In genomic region chr15:98791771-98792170, GRCm38 (mm10) we compare ENCODE assay signal across 10 mouse cellular contexts. TPM values are rescaled to one million over a fixed set of nuclear protein-coding genes. Genes with fewer than 3 reads are reported as not detected.
A peak's percentile ranks its signal among the peaks of the same experiment; 100 is the strongest.
DNase-seq lines count a peak whose midpoint lies in the region; ATAC-seq and TF ChIP-seq lines count a peak whose summit lies in the region.
"Had no signal": no experiment of that assay in that cellular context is flagged by ENCODE, and none has a peak within 500 bp of the region (broad histone marks: within the 10 kb centered on the region; RNA-seq: fewer than 3 reads in every experiment).

No protein-coding gene starts in this region.

- H3K36me3 ChIP-seq in forebrain, embryonic 10.5 days (replicated peaks) = no peaks in the 10 kb centered on the region
- no peaks in the 10 kb centered on the region for H3K36me3 ChIP-seq in forebrain, postnatal 0 days (ENCODE audit: insufficient read depth)
- H3K36me3 ChIP-seq in liver, postnatal 0 days (replicated peaks; ENCODE audit: insufficient read depth, low read length) = no peaks in the 10 kb centered on the region
- H3K36me3 ChIP-seq in liver, embryonic 12.5 days = no peaks in the 10 kb centered on the region
- no peaks in the 10 kb centered on the region for H3K36me3 ChIP-seq in hindbrain, postnatal 0 days (ENCODE audit: insufficient read depth, low read length)
- H3K36me3 ChIP-seq in small intestine, adult 2 months (ENCODE audit: control insufficient read depth, insufficient read depth, low read length) = no peaks in the 10 kb centered on the region

- H3K27me3 ChIP-seq in forebrain, embryonic 10.5 days (ENCODE audit: poor library complexity, severe bottlenecking) = peaks cover 100% of the 10 kb centered on the region
- peaks cover 87% of the 10 kb centered on the region for H3K27me3 ChIP-seq in forebrain, postnatal 0 days (ENCODE audit: insufficient read depth, low read length)
- peaks cover 94% of the 10 kb centered on the region for H3K27me3 ChIP-seq in liver, postnatal 0 days (ENCODE audit: insufficient read depth, low read length)
- H3K27me3 ChIP-seq in liver, embryonic 12.5 days (replicated peaks) = peaks cover 100% of the 10 kb centered on the region
- H3K27me3 ChIP-seq in hindbrain, postnatal 0 days (ENCODE audit: insufficient read depth, low read length) = peaks cover 83% of the 10 kb centered on the region
- H3K27me3 ChIP-seq in small intestine, adult 2 months (ENCODE audit: control insufficient read depth, insufficient read depth, low read length) = peaks cover 71% of the 10 kb centered on the region

- TF ChIP-seq POLR2A in small intestine, adult 2 months (IDR thresholded peaks at IDR 0.05; ENCODE audit: low read depth, low read length) = no peak

- H3K4me3 ChIP-seq in forebrain, embryonic 10.5 days = peak overlapping the region; percentile 15; the same call in 1 of the 2 replicates
- H3K4me3 ChIP-seq in forebrain, postnatal 0 days (ENCODE audit: low read depth, low read length) = no peak overlapping the region; the same call in 1 of the 2 replicates
- no peak overlapping the region for H3K4me3 ChIP-seq in liver, postnatal 0 days (ENCODE audit: low read depth, low read length)
- no peak overlapping the region for H3K4me3 ChIP-seq in liver, embryonic 12.5 days
- H3K4me3 ChIP-seq in hindbrain, postnatal 0 days (ENCODE audit: low read length) = peak overlapping the region; percentile 32; the same call in 1 of the 2 replicates
- H3K4me3 ChIP-seq in small intestine, adult 2 months (ENCODE audit: low read depth, low read length) = peak overlapping the region; percentile 4; the same call in 1 of the 2 replicates

- no peak overlapping the region for H3K27ac ChIP-seq in forebrain, embryonic 10.5 days
- H3K27ac ChIP-seq in forebrain, postnatal 0 days (ENCODE audit: low read depth, low read length) = no peak overlapping the region
- no peak overlapping the region for H3K27ac ChIP-seq in liver, postnatal 0 days (ENCODE audit: low read depth)
- H3K27ac ChIP-seq in liver, embryonic 12.5 days = no peak overlapping the region
- H3K27ac ChIP-seq in hindbrain, postnatal 0 days = no peak overlapping the region
- no peak overlapping the region for H3K27ac ChIP-seq in small intestine, adult 2 months (ENCODE audit: insufficient read depth, low read depth, low read length)
- H3K27ac ChIP-seq: macrophage had no signal

- H3K9me3 ChIP-seq in forebrain, embryonic 10.5 days = no peaks in the 10 kb centered on the region
- H3K9me3 ChIP-seq in forebrain, postnatal 0 days (ENCODE audit: low read length) = no peaks in the 10 kb centered on the region
- H3K9me3 ChIP-seq in liver, postnatal 0 days (ENCODE audit: low read length) = no peaks in the 10 kb centered on the region
- no peaks in the 10 kb centered on the region for H3K9me3 ChIP-seq in liver, embryonic 12.5 days (replicated peaks)
- no peaks in the 10 kb centered on the region for H3K9me3 ChIP-seq in hindbrain, postnatal 0 days (ENCODE audit: low read length)

- peaks cover 58% of the 10 kb centered on the region for H3K4me1 ChIP-seq in forebrain, embryonic 10.5 days
- no peaks in the 10 kb centered on the region for H3K4me1 ChIP-seq in forebrain, postnatal 0 days (ENCODE audit: insufficient read depth)
- H3K4me1 ChIP-seq in liver, postnatal 0 days (ENCODE audit: insufficient read depth) = peaks cover 15% of the 10 kb centered on the region
- H3K4me1 ChIP-seq in liver, embryonic 12.5 days = peaks cover 21% of the 10 kb centered on the region
- 0 out of 2 replicates have a peak, but pooled peaks cover 7% of the 10 kb centered on the region for H3K4me1 ChIP-seq in hindbrain, postnatal 0 days (ENCODE audit: insufficient read depth, low read length)
- H3K4me1 ChIP-seq in small intestine, adult 2 months (ENCODE audit: control insufficient read depth, insufficient read depth, insufficient read length, low read length) = peaks cover 18% of the 10 kb centered on the region

- H3K4me2 ChIP-seq in forebrain, postnatal 0 days (ENCODE audit: low read depth) = no peak overlapping the region
- no peak overlapping the region for H3K4me2 ChIP-seq in liver, postnatal 0 days (ENCODE audit: low read depth, low read length)
- H3K4me2 ChIP-seq in liver, embryonic 12.5 days = no peak overlapping the region
- H3K4me2 ChIP-seq in hindbrain, postnatal 0 days (ENCODE audit: low read depth, low read length) = no peak overlapping the region

- ATAC-seq in forebrain, postnatal 0 days = no peak
- no peak for ATAC-seq in liver, postnatal 0 days
- no peak for ATAC-seq in liver, embryonic 12.5 days
- ATAC-seq in hindbrain, postnatal 0 days = no peak

- DNase-seq in forebrain, embryonic 10.5 days (ENCODE audit: extremely low spot score, low spot score) = no peak
- DNase-seq in forebrain, postnatal 0 days = no peak
- peak; percentile 17 for DNase-seq in liver, postnatal 0 days
- no peak for DNase-seq in hindbrain, postnatal 0 days (ENCODE audit: low spot score)
- DNase-seq in right cerebral cortex, adult 18-20 months = no peak
- no peak for DNase-seq in gastrocnemius, postnatal 4 days (ENCODE audit: low spot score in 2 of 2)
- DNase-seq: thymus, postnatal 36 days had no signal

- no peak for TF ChIP-seq EP300 in liver, postnatal 0 days (IDR thresholded peaks at IDR 0.05; ENCODE audit: low read depth)

- under 1% methylated on average over 23 of the region's 23 CpGs for WGBS in forebrain, embryonic 10.5 days
- 1% methylated on average over 23 of the region's 23 CpGs for WGBS in forebrain, postnatal 0 days
- 6% methylated on average over 21 of the region's 23 CpGs for WGBS in liver, postnatal 0 days (ENCODE audit: insufficient replicate concordance)
- 2% methylated on average over 23 of the region's 23 CpGs for WGBS in liver, embryonic 12.5 days (ENCODE audit: insufficient replicate concordance)
- 1% methylated on average over 23 of the region's 23 CpGs for WGBS in hindbrain, postnatal 0 days
- WGBS in small intestine, adult 2 months = 2% methylated on average over 23 of the region's 23 CpGs

- H3K9ac ChIP-seq in forebrain, postnatal 0 days = no peak overlapping the region
- H3K9ac ChIP-seq in liver, postnatal 0 days (replicated peaks) = no peak overlapping the region
- no peak overlapping the region for H3K9ac ChIP-seq in liver, embryonic 12.5 days
- no peak overlapping the region for H3K9ac ChIP-seq in hindbrain, postnatal 0 days (replicated peaks; ENCODE audit: low read length)

- no peak for TF ChIP-seq CTCF in forebrain, postnatal 0 days (IDR thresholded peaks at IDR 0.05; ENCODE audit: low read depth)
- no peak for TF ChIP-seq CTCF in liver, postnatal 0 days (IDR thresholded peaks at IDR 0.05; ENCODE audit: low read depth)
- no peak for TF ChIP-seq CTCF in hindbrain, postnatal 0 days (IDR thresholded peaks at IDR 0.05; ENCODE audit: low read depth)
- TF ChIP-seq CTCF in small intestine, adult 2 months (IDR thresholded peaks at IDR 0.05; ENCODE audit: extremely low read depth, insufficient read length, insufficient replicate concordance, low read depth, low read length) = no peak

RNA-seq across cellular contexts. Expression of gene Wnt1, which starts 2.1 kb away (rescaled TPM):
- polyA plus RNA-seq in forebrain, embryonic 10.5 days (2016; fragmentation: Nextera tagmentation; extraction: Ambion mirVana) = 0.49 and 1.3 TPM in 2 replicates
- total RNA-seq in forebrain, postnatal 0 days (2014; rRNA removed) = not detected in 2 replicates
- polyA plus RNA-seq in forebrain, postnatal 0 days (2015; fragmentation: Nextera tagmentation; extraction: Ambion mirVana) = 0.33 and 0.35 TPM in 2 replicates
- not detected in 2 replicates for polyA plus RNA-seq in liver, postnatal 0 days (2015; fragmentation: Nextera tagmentation; extraction: Ambion mirVana)
- polyA plus RNA-seq in liver, embryonic 12.5 days (2016; fragmentation: Nextera tagmentation; extraction: Ambion mirVana) = not detected in 2 replicates
- 0.05 TPM in 1 of 2 replicates, not detected in the other for total RNA-seq in hindbrain, postnatal 0 days (2014; rRNA removed)
- 0.52 and 0.59 TPM in 2 replicates for polyA plus RNA-seq in hindbrain, postnatal 0 days (2015; fragmentation: Nextera tagmentation; extraction: Ambion mirVana)
- polyA plus RNA-seq in small intestine, adult 2 months (2012; rRNA removed) = 0.06 TPM in 1 of 2 replicates, not detected in the other
- under 1 TPM; 0.15 to 0.21 TPM for total RNA-seq in gastrocnemius, postnatal 4 days (2021)
- polyA plus RNA-seq: macrophage had no signal

RNA-seq across cellular contexts. Expression of gene Wnt10b, which starts 13.8 kb away (rescaled TPM):
- polyA plus RNA-seq in forebrain, embryonic 10.5 days (2016; fragmentation: Nextera tagmentation; extraction: Ambion mirVana) = 0.12 and 0.33 TPM in 2 replicates
- total RNA-seq in forebrain, postnatal 0 days (2014; rRNA removed) = 0.31 and 1.1 TPM in 2 replicates
- not detected in 2 replicates for polyA plus RNA-seq in forebrain, postnatal 0 days (2015; fragmentation: Nextera tagmentation; extraction: Ambion mirVana)
- polyA plus RNA-seq in liver, postnatal 0 days (2015; fragmentation: Nextera tagmentation; extraction: Ambion mirVana) = 0.04 and 0.08 TPM in 2 replicates
- polyA plus RNA-seq in liver, embryonic 12.5 days (2016; fragmentation: Nextera tagmentation; extraction: Ambion mirVana) = not detected in 2 replicates
- 1.4 and 4.5 TPM in 2 replicates for total RNA-seq in hindbrain, postnatal 0 days (2014; rRNA removed)
- polyA plus RNA-seq in hindbrain, postnatal 0 days (2015; fragmentation: Nextera tagmentation; extraction: Ambion mirVana) = 0.29 TPM in 1 of 2 replicates, not detected in the other
- polyA plus RNA-seq in small intestine, adult 2 months (2012; rRNA removed) = 0.17 and 0.18 TPM in 2 replicates
- total RNA-seq in gastrocnemius, postnatal 4 days (2021) = 1 to 10 TPM; 2.7 TPM
- polyA plus RNA-seq: macrophage had no signal

RNA-seq across cellular contexts. Expression of gene Ddn, which starts 17.5 kb away (rescaled TPM):
- 0.10 TPM in 1 of 2 replicates, not detected in the other for polyA plus RNA-seq in forebrain, embryonic 10.5 days (2016; fragmentation: Nextera tagmentation; extraction: Ambion mirVana)
- 36.3 and 49.6 TPM in 2 replicates for total RNA-seq in forebrain, postnatal 0 days (2014; rRNA removed)
- 2.2 TPM in 2 replicates for polyA plus RNA-seq in forebrain, postnatal 0 days (2015; fragmentation: Nextera tagmentation; extraction: Ambion mirVana)
- not detected in 2 replicates for polyA plus RNA-seq in liver, postnatal 0 days (2015; fragmentation: Nextera tagmentation; extraction: Ambion mirVana)
- not detected in 2 replicates for polyA plus RNA-seq in liver, embryonic 12.5 days (2016; fragmentation: Nextera tagmentation; extraction: Ambion mirVana)
- 2.7 and 6.5 TPM in 2 replicates for total RNA-seq in hindbrain, postnatal 0 days (2014; rRNA removed)
- polyA plus RNA-seq in hindbrain, postnatal 0 days (2015; fragmentation: Nextera tagmentation; extraction: Ambion mirVana) = 0.45 and 0.64 TPM in 2 replicates
- polyA plus RNA-seq in small intestine, adult 2 months (2012; rRNA removed) = not detected in 2 replicates
- total RNA-seq in gastrocnemius, postnatal 4 days (2021) = 1 to 10 TPM; 1.8 TPM
- polyA plus RNA-seq: macrophage had no signal

RNA-seq across cellular contexts. Expression of gene Arf3, which starts 28.8 kb away (rescaled TPM):
- 42.1 and 42.5 TPM in 2 replicates for polyA plus RNA-seq in forebrain, embryonic 10.5 days (2016; fragmentation: Nextera tagmentation; extraction: Ambion mirVana)
- 99.6 and 116 TPM in 2 replicates for total RNA-seq in forebrain, postnatal 0 days (2014; rRNA removed)
- polyA plus RNA-seq in forebrain, postnatal 0 days (2015; fragmentation: Nextera tagmentation; extraction: Ambion mirVana) = 62.5 and 104 TPM in 2 replicates
- 9.6 and 10.4 TPM in 2 replicates for polyA plus RNA-seq in liver, postnatal 0 days (2015; fragmentation: Nextera tagmentation; extraction: Ambion mirVana)
- 22.4 TPM in 2 replicates for polyA plus RNA-seq in liver, embryonic 12.5 days (2016; fragmentation: Nextera tagmentation; extraction: Ambion mirVana)
- 127 TPM in 2 replicates for total RNA-seq in hindbrain, postnatal 0 days (2014; rRNA removed)
- 80.7 and 92.9 TPM in 2 replicates for polyA plus RNA-seq in hindbrain, postnatal 0 days (2015; fragmentation: Nextera tagmentation; extraction: Ambion mirVana)
- 43.3 and 104 TPM in 2 replicates for polyA plus RNA-seq in small intestine, adult 2 months (2012; rRNA removed)
- total RNA-seq in gastrocnemius, postnatal 4 days (2021) = 10 to 100 TPM; 30.8 to 31.7 TPM

RNA-seq across cellular contexts. Expression of gene Prkag1, which starts 39.5 kb away (rescaled TPM):
- 90.4 and 93.5 TPM in 2 replicates for polyA plus RNA-seq in forebrain, embryonic 10.5 days (2016; fragmentation: Nextera tagmentation; extraction: Ambion mirVana)
- total RNA-seq in forebrain, postnatal 0 days (2014; rRNA removed) = 46.5 and 48.3 TPM in 2 replicates
- 55.0 and 58.4 TPM in 2 replicates for polyA plus RNA-seq in forebrain, postnatal 0 days (2015; fragmentation: Nextera tagmentation; extraction: Ambion mirVana)
- polyA plus RNA-seq in liver, postnatal 0 days (2015; fragmentation: Nextera tagmentation; extraction: Ambion mirVana) = 42.0 and 47.4 TPM in 2 replicates
- 114 TPM in 2 replicates for polyA plus RNA-seq in liver, embryonic 12.5 days (2016; fragmentation: Nextera tagmentation; extraction: Ambion mirVana)
- 62.4 and 99.4 TPM in 2 replicates for total RNA-seq in hindbrain, postnatal 0 days (2014; rRNA removed)
- 61.1 and 62.3 TPM in 2 replicates for polyA plus RNA-seq in hindbrain, postnatal 0 days (2015; fragmentation: Nextera tagmentation; extraction: Ambion mirVana)
- 34.0 and 65.7 TPM in 2 replicates for polyA plus RNA-seq in small intestine, adult 2 months (2012; rRNA removed)
- 10 to 100 TPM; 42.8 to 42.9 TPM for total RNA-seq in gastrocnemius, postnatal 4 days (2021)

Comparison
In these comparisons a context has a peak if more than half of its experiments do, and no peak if none do; other contexts are left out.
1. H3K4me3 ChIP-seq: peak in forebrain, embryonic 10.5 days (single experiment), hindbrain, postnatal 0 days (single experiment) and small intestine, adult 2 months (single experiment); none in forebrain, postnatal 0 days (single experiment), liver, postnatal 0 days (single experiment) and liver, embryonic 12.5 days (single experiment).